Mouse (Mus musculus) activated CD4-positive, CD25-positive, alpha-beta regulatory T cell, adult 4 months (primary cell): Measurements from ENCODE around the gene Zfp566. TPM values are rescaled to one million over a fixed set of nuclear protein-coding genes. Genes with fewer than 3 reads are reported as not detected.

Experiments used
- ATAC-seq: one replicate; pipeline ENCODE4 v1.8.0; 2017
- polyA plus RNA-seq, 2 experiments: library from polyadenylated mRNA; unstranded; fragments of 100-300 nt; shearing (Covaris generic); gene quantifications; one replicate each; pipeline ENCODE4 v1.2.1; 2017

Zfp566 gene
- polyA plus RNA-seq, 2 experiments from 2014 or later, result 8.4 to 9.9 TPM

GRCm38 (mm10) chr7:30053591-30053990 lies 36.7 kb downstream of the Zfp566 start:
- no peak for ATAC-seq

- peak; percentile 99 for ATAC-seq
Observed at GRCm38 (mm10) chr7:30050882-30051548, 39.3 kb downstream of the Zfp566 start, which contains the start of gene Zfp14. Zfp14 (minus strand) TSS chr7:30051380.

- no peak for ATAC-seq
Observed at GRCm38 (mm10) chr7:30048126-30048525, 42.2 kb downstream of the Zfp566 start.

GRCm38 (mm10) chr7:30044354-30044753 lies 46.0 kb downstream of the Zfp566 start:
- no peak for ATAC-seq

GRCm38 (mm10) chr7:30034331-30034730 lies 56.0 kb downstream of the Zfp566 start:
- no peak for ATAC-seq

- no peak for ATAC-seq
Observed at GRCm38 (mm10) chr7:30031379-30031778, 58.9 kb downstream of the Zfp566 start.

- no peak for ATAC-seq
Observed at GRCm38 (mm10) chr7:30030677-30031076, 59.6 kb downstream of the Zfp566 start.

GRCm38 (mm10) chr7:30028572-30028971 lies 61.8 kb downstream of the Zfp566 start:
- ATAC-seq, result no peak

Other genes with a start within 250 kb of the Zfp566 start
- 1 to 10 TPM; 5.3 to 7.4 TPM for gene Zfp940, start 236.9 kb downstream of the Zfp566 start, polyA plus RNA-seq
- 1 to 10 TPM; 4.6 to 5.2 TPM for gene Zfp420, start 230.5 kb downstream of the Zfp566 start, polyA plus RNA-seq
- gene Zfp27, start 184.0 kb downstream of the Zfp566 start, polyA plus RNA-seq, result 1 to 10 TPM; 6.5 to 6.6 TPM
- 1 to 10 TPM in 1 of 2 experiments, under 1 TPM in 1; 0.64 to 1.2 TPM for gene Zfp383, start 182.3 kb downstream of the Zfp566 start, polyA plus RNA-seq
- 1 to 10 TPM; 4.0 to 4.5 TPM for gene Zfp74, start 136.4 kb downstream of the Zfp566 start, polyA plus RNA-seq
- gene Zfp568, start 106.6 kb downstream of the Zfp566 start, polyA plus RNA-seq, result 1 to 10 TPM; 1.0 to 1.5 TPM
- gene Zfp14, start 39.1 kb downstream of the Zfp566 start, polyA plus RNA-seq, result 1 to 10 TPM; 4.3 to 5.2 TPM
- gene Zfp82, start 17.6 kb downstream of the Zfp566 start, polyA plus RNA-seq, result 1 to 10 TPM; 4.9 to 5.5 TPM
- gene Gm26920, start 117 bp downstream of the Zfp566 start, polyA plus RNA-seq, result 1 to 10 TPM; 1.9 to 3.2 TPM
- 10 to 100 TPM; 56.6 to 88.9 TPM for gene Zfp260, start 4.2 kb upstream of the Zfp566 start, polyA plus RNA-seq
- gene Zfp382, start 31.4 kb upstream of the Zfp566 start, polyA plus RNA-seq, result 10 to 100 TPM; 11.8 to 13.4 TPM
- 10 to 100 TPM; 11.4 to 18.0 TPM for gene Zfp146, start 79.2 kb upstream of the Zfp566 start, polyA plus RNA-seq
- gene Cox7a1, start 93.6 kb upstream of the Zfp566 start, polyA plus RNA-seq, result 1 to 10 TPM in 1 of 2 experiments, not detected in 1; 4.6 TPM
- gene Capns1, start 108.3 kb upstream of the Zfp566 start, polyA plus RNA-seq, result 10 to 100 TPM; 72.6 to 76.3 TPM
- 10 to 100 TPM; 43.3 to 55.7 TPM for gene Polr2i, start 141.4 kb upstream of the Zfp566 start, polyA plus RNA-seq
- gene Tbcb, start 141.7 kb upstream of the Zfp566 start, polyA plus RNA-seq, result 100 to 1,000 TPM; 124 to 138 TPM
- not detected for gene Ovol3, start 145.2 kb upstream of the Zfp566 start, polyA plus RNA-seq
- gene Thap8, start 189.6 kb upstream of the Zfp566 start, polyA plus RNA-seq, result under 1 TPM; 0.33 to 0.48 TPM
- gene Wdr62, start 189.9 kb upstream of the Zfp566 start, polyA plus RNA-seq, result 1 to 10 TPM; 2.9 TPM
- 1 to 10 TPM; 3.8 to 5.2 TPM for gene Clip3, start 201.2 kb upstream of the Zfp566 start, polyA plus RNA-seq
- gene Alkbh6, start 218.2 kb upstream of the Zfp566 start, polyA plus RNA-seq, result 100 to 1,000 TPM; 121 to 130 TPM
- 1 to 10 TPM; 2.9 to 6.4 TPM for gene Syne4, start 224.3 kb upstream of the Zfp566 start, polyA plus RNA-seq
- not detected for gene E130208F15Rik, start 231.2 kb upstream of the Zfp566 start, polyA plus RNA-seq
- gene Sdhaf1, start 233.4 kb upstream of the Zfp566 start, polyA plus RNA-seq, result 1 to 10 TPM; 4.2 to 8.5 TPM